In genomic region chr12:102112901-102113300, GRCm38 (mm10) we compare ENCODE assay signal across 27 mouse cellular contexts. TPM values are rescaled to one million over a fixed set of nuclear protein-coding genes. Genes with fewer than 3 reads are reported as not detected.
DNase-seq lines count a peak whose midpoint lies in the region; ATAC-seq and TF ChIP-seq lines count a peak whose summit lies in the region.
"Had no signal": no experiment of that assay in that cellular context is flagged by ENCODE, and none has a peak within 500 bp of the region (broad histone marks: within the 10 kb centered on the region; RNA-seq: fewer than 3 reads in every experiment).

No protein-coding gene starts in this region.

- H3K9me3 ChIP-seq in liver, postnatal 0 days (ENCODE audit: low read length) = no peaks in the 10 kb centered on the region
- no peaks in the 10 kb centered on the region for H3K9me3 ChIP-seq in lung, postnatal 0 days (ENCODE audit: low read length)
- H3K9me3 ChIP-seq in stomach, postnatal 0 days (ENCODE audit: control insufficient read depth, low read length) = no peaks in the 10 kb centered on the region
- H3K9me3 ChIP-seq: embryonic facial prominence, embryonic 12.5 days; hindbrain, embryonic 15.5 days; intestine, embryonic 15.5 days; liver, embryonic 13.5 days; stomach, embryonic 15.5 days had no signal

- no peak overlapping the region for H3K9ac ChIP-seq in liver, postnatal 0 days (replicated peaks)
- H3K9ac ChIP-seq in lung, postnatal 0 days (replicated peaks; ENCODE audit: low read depth) = no peak overlapping the region
- H3K9ac ChIP-seq in stomach, postnatal 0 days (ENCODE audit: low read length) = no peak overlapping the region
- H3K9ac ChIP-seq: embryonic facial prominence, embryonic 12.5 days; hindbrain, embryonic 15.5 days; intestine, embryonic 15.5 days; liver, embryonic 13.5 days; stomach, embryonic 15.5 days had no signal

- 62% methylated on average over 7 of the region's 7 CpGs for WGBS in liver, postnatal 0 days (ENCODE audit: insufficient replicate concordance)
- 42% methylated on average over 7 of the region's 7 CpGs for WGBS in lung, postnatal 0 days
- 58% methylated on average over 7 of the region's 7 CpGs for WGBS in stomach, postnatal 0 days

- ATAC-seq in liver, postnatal 0 days = peak; percentile 54; the same call in 1 of the 2 replicates
- ATAC-seq in lung, postnatal 0 days = peak; percentile 18
- peak; percentile 40; the same call in 1 of the 2 replicates for ATAC-seq in stomach, postnatal 0 days (ENCODE audit: low FRiP score, low TSS enrichment)
- ATAC-seq in megakaryocyte-erythroid progenitor cell, adult 5-6 weeks (replicated peaks; ENCODE audit: low FRiP score, low TSS enrichment, poor library complexity, severe bottlenecking) = no peak

- H3K4me2 ChIP-seq in liver, postnatal 0 days (ENCODE audit: low read depth, low read length) = no peak overlapping the region
- H3K4me2 ChIP-seq in lung, postnatal 0 days (replicated peaks; ENCODE audit: low read depth, low read length) = no peak overlapping the region
- no peak overlapping the region for H3K4me2 ChIP-seq in stomach, postnatal 0 days (replicated peaks; ENCODE audit: low read depth)
- H3K4me2 ChIP-seq: embryonic facial prominence, embryonic 12.5 days; hindbrain, embryonic 15.5 days; intestine, embryonic 15.5 days; liver, embryonic 13.5 days; stomach, embryonic 15.5 days had no signal

- no peak overlapping the region for H3K4me3 ChIP-seq in liver, postnatal 0 days (ENCODE audit: low read depth, low read length)
- no peak overlapping the region for H3K4me3 ChIP-seq in lung, postnatal 0 days (ENCODE audit: low read depth, low read length)
- no peak overlapping the region for H3K4me3 ChIP-seq in stomach, postnatal 0 days (ENCODE audit: low read depth, low read length)
- H3K4me3 ChIP-seq: embryonic facial prominence, embryonic 12.5 days; hindbrain, embryonic 15.5 days; intestine, embryonic 15.5 days; liver, embryonic 13.5 days; stomach, embryonic 15.5 days had no signal

- H3K27ac ChIP-seq in liver, postnatal 0 days (ENCODE audit: low read depth) = no peak overlapping the region
- peak overlapping the region; percentile 79 for H3K27ac ChIP-seq in lung, postnatal 0 days (ENCODE audit: low read length)
- no peak overlapping the region for H3K27ac ChIP-seq in stomach, postnatal 0 days (replicated peaks)
- H3K27ac ChIP-seq: embryonic facial prominence, embryonic 12.5 days; hindbrain, embryonic 15.5 days; intestine, embryonic 15.5 days; liver, embryonic 13.5 days; macrophage; stomach, embryonic 15.5 days had no signal

- intact Hi-C loops in heart, postnatal 25 days (cut with DNase I) = no loop called here

- H3K36me3 ChIP-seq in liver, postnatal 0 days (replicated peaks; ENCODE audit: insufficient read depth, low read length) = no peaks in the 10 kb centered on the region
- no peaks in the 10 kb centered on the region for H3K36me3 ChIP-seq in lung, postnatal 0 days (ENCODE audit: insufficient read depth, low read length)
- H3K36me3 ChIP-seq in stomach, postnatal 0 days (ENCODE audit: control insufficient read depth, insufficient read depth, low read length) = no peaks in the 10 kb centered on the region
- H3K36me3 ChIP-seq: embryonic facial prominence, embryonic 12.5 days; hindbrain, embryonic 15.5 days; intestine, embryonic 15.5 days; liver, embryonic 13.5 days; stomach, embryonic 15.5 days had no signal

- no peak for TF ChIP-seq EP300 in liver, postnatal 0 days (IDR thresholded peaks at IDR 0.05; ENCODE audit: low read depth)
- no peak for TF ChIP-seq EP300 in lung, postnatal 0 days (IDR thresholded peaks at IDR 0.05)
- no peak for TF ChIP-seq EP300 in stomach, postnatal 0 days (optimal IDR thresholded peaks at IDR 0.05)

- H3K4me1 ChIP-seq in liver, postnatal 0 days (ENCODE audit: insufficient read depth) = peaks cover 10% of the 10 kb centered on the region
- H3K4me1 ChIP-seq in lung, postnatal 0 days (ENCODE audit: insufficient read depth, low read depth, low read length) = peaks cover 15% of the 10 kb centered on the region; the same call in 1 of the 2 replicates
- no peaks in the 10 kb centered on the region for H3K4me1 ChIP-seq in stomach, postnatal 0 days (replicated peaks; ENCODE audit: control insufficient read depth, insufficient read depth)
- H3K4me1 ChIP-seq: embryonic facial prominence, embryonic 12.5 days; stomach, embryonic 15.5 days had no signal

- no peaks in the 10 kb centered on the region for H3K27me3 ChIP-seq in liver, postnatal 0 days (ENCODE audit: insufficient read depth, low read length)
- H3K27me3 ChIP-seq in lung, postnatal 0 days (replicated peaks; ENCODE audit: insufficient read depth, low read length) = no peaks in the 10 kb centered on the region
- H3K27me3 ChIP-seq in stomach, postnatal 0 days (ENCODE audit: control insufficient read depth, insufficient read depth, low read length) = no peaks in the 10 kb centered on the region
- H3K27me3 ChIP-seq: embryonic facial prominence, embryonic 12.5 days; hindbrain, embryonic 15.5 days; intestine, embryonic 15.5 days; liver, embryonic 13.5 days; stomach, embryonic 15.5 days had no signal

- no peak for TF ChIP-seq CTCF in liver, postnatal 0 days (IDR thresholded peaks at IDR 0.05; ENCODE audit: low read depth)
- no peak for TF ChIP-seq CTCF in lung, postnatal 0 days (IDR thresholded peaks at IDR 0.05)
- no peak for TF ChIP-seq CTCF in stomach, postnatal 0 days (IDR thresholded peaks at IDR 0.05; ENCODE audit: low read depth)

- DNase-seq in heart, adult 11 months = peak; percentile 56
- no peak for DNase-seq in heart, postnatal 25 days (ENCODE audit: low spot score)
- DNase-seq in liver, postnatal 0 days = no peak
- DNase-seq in liver = no peak
- no peak for DNase-seq in lung, postnatal 0 days (ENCODE audit: low spot score)
- DNase-seq in lung, postnatal 36 days = no peak
- no peak for DNase-seq in stomach, postnatal 0 days (ENCODE audit: low spot score)
- DNase-seq: adrenal gland, postnatal 25 days; B cell, adult 2 months; cerebellum, adult 11-12 months; cerebellum, adult 9-11 months; embryo, embryonic 11 days; gastrocnemius, postnatal 10 days; heart, postnatal 14 days; kidney, adult 2 months; kidney, postnatal 36 days; left cerebral cortex, postnatal 4 days; liver, embryonic 13.5 days; right cerebral cortex, postnatal 25 days; thymus, postnatal 14 days had no signal

RNA-seq across cellular contexts. Expression of gene Slc24a4, which starts 15.6 kb away (rescaled TPM):
- 1 to 10 TPM; 1.5 to 2.2 TPM for total RNA-seq in heart, postnatal 25 days (2021)
- 0.05 and 0.08 TPM in 2 replicates for polyA plus RNA-seq in liver, postnatal 0 days (2015; fragmentation: Nextera tagmentation; extraction: Ambion mirVana)
- polyA plus RNA-seq in lung, postnatal 0 days (2015; fragmentation: Nextera tagmentation; extraction: Ambion mirVana) = 10.2 and 10.7 TPM in 2 replicates
- polyA plus RNA-seq in stomach, postnatal 0 days (2015; fragmentation: Nextera tagmentation; extraction: Ambion mirVana) = 0.28 and 0.30 TPM in 2 replicates
- total RNA-seq in megakaryocyte-erythroid progenitor cell, adult 5-6 weeks (2014; fragmentation: Nextera tagmentation) = not detected in 2 replicates
- not detected in 2 replicates for total RNA-seq in megakaryocyte-erythroid progenitor cell, adult 5-6 weeks (2017)
- total RNA-seq: neutrophil, adult 5-6 weeks had no signal
- polyA plus RNA-seq: macrophage had no signal
